Mouse (Mus musculus) lung, adult 2 months (tissue): Measurements from ENCODE around the gene Zc3h10.

Source experiments
- CTCF ChIP-seq: fragments of 200-500 bp; IDR thresholded peaks from 2 replicates; pipeline ENCODE4 v1.5.1; 2011; ENCODE audit warnings: mild to moderate bottlenecking, low read length, control low read depth; ENCODE audit not compliant: insufficient read depth
- POLR2A ChIP-seq: fragments of 200-500 bp; IDR thresholded peaks from 2 replicates; pipeline ENCODE4 v1.6.1; 2011; ENCODE audit warnings: low read depth, mild to moderate bottlenecking, control low read depth, low read length, borderline replicate concordance; ENCODE audit errors: extremely low read depth

GRCm38 (mm10) chr10:128546361-128546760, 1.2 kb downstream of the Zc3h10 start:
- TF ChIP-seq CTCF (no peak), POLR2A (no peak)
